Mouse (Mus musculus): Measurements from ENCODE around the gene Dennd4b. TPM values are rescaled to one million over a fixed set of nuclear protein-coding genes. Genes with fewer than 3 reads are reported as not detected.

Dennd4b gene
- total RNA-seq, 2 experiments from 2014 or later, result 21.1 to 23.6 TPM

Small RNA genes lying within 50 kb of the gene (microRNA-seq; reads per million reads assigned to microRNA genes)
- 0.27 to 0.72 reads per million in 2 experiments for gene Mir7012

Other genes with a start within 250 kb of the Dennd4b start
- 10 to 100 TPM; 60.6 to 67.1 TPM for gene 4933434E20Rik, start 213.5 kb upstream of the Dennd4b start, total RNA-seq (2021)
- gene Ubap2l, start 212.6 kb upstream of the Dennd4b start, total RNA-seq (2021), result 100 to 1,000 TPM; 119 to 130 TPM
- gene Tpm3, start 192.5 kb upstream of the Dennd4b start, total RNA-seq (2021), result 10 to 100 TPM; 71.0 to 71.4 TPM
- gene Nup210l, start 161.1 kb upstream of the Dennd4b start, total RNA-seq (2021), result under 1 TPM; 0.12 to 0.14 TPM
- gene Rps27, start 51.5 kb upstream of the Dennd4b start, total RNA-seq (2021), result 100 to 1,000 TPM; 868 to 969 TPM
- gene Rab13, start 51.5 kb upstream of the Dennd4b start, total RNA-seq (2021), result 10 to 100 TPM in 1 of 2 experiments, 1 to 10 TPM in 1; 6.7 to 10.9 TPM
- gene Jtb, start 33.6 kb upstream of the Dennd4b start, total RNA-seq (2021), result 10 to 100 TPM; 44.9 to 48.9 TPM
- gene Creb3l4, start 21.7 kb upstream of the Dennd4b start, total RNA-seq (2021), result not detected
- 10 to 100 TPM; 94.0 to 95.4 TPM for gene Slc39a1, start 17.0 kb upstream of the Dennd4b start, total RNA-seq (2021)
- gene Crtc2, start 11.0 kb upstream of the Dennd4b start, total RNA-seq (2021), result 10 to 100 TPM; 19.5 to 21.7 TPM
- gene Gatad2b, start 28.0 kb downstream of the Dennd4b start, total RNA-seq (2021), result 10 to 100 TPM; 47.2 to 52.9 TPM
- 1 to 10 TPM; 1.9 to 2.6 TPM for gene Slc27a3, start 124.8 kb downstream of the Dennd4b start, total RNA-seq (2021)
- 10 to 100 TPM; 26.4 to 27.2 TPM for gene Ints3, start 168.4 kb downstream of the Dennd4b start, total RNA-seq (2021)
- 10 to 100 TPM; 25.8 to 33.1 TPM for gene Npr1, start 200.7 kb downstream of the Dennd4b start, total RNA-seq (2021)
- 10 to 100 TPM; 35.3 to 39.2 TPM for gene Ilf2, start 210.9 kb downstream of the Dennd4b start, total RNA-seq (2021)
- 10 to 100 TPM; 51.3 to 52.6 TPM for gene Snapin, start 225.8 kb downstream of the Dennd4b start, total RNA-seq (2021)
- 100 to 1,000 TPM; 101 to 123 TPM for gene Chtop, start 244.3 kb downstream of the Dennd4b start, total RNA-seq (2021)
- 100 to 1,000 TPM; 516 to 570 TPM for gene S100a1, start 249.2 kb downstream of the Dennd4b start, total RNA-seq (2021)
- gene S100a13, start 249.2 kb downstream of the Dennd4b start, total RNA-seq (2021), result 10 to 100 TPM; 29.1 to 29.8 TPM